Mouse (Mus musculus) brain, embryonic 14.5 days (tissue): ENCODE results near the gene Clca3a1.

Experiments used
- CTCF ChIP-seq: fragments of 200-500 bp; IDR thresholded peaks from 2 replicates; pipeline ENCODE4 v1.5.1; 2012; ENCODE audit warnings: inconsistent platforms, mild to moderate bottlenecking, moderate library complexity, borderline replicate concordance; ENCODE audit not compliant: insufficient read depth, insufficient read length; ENCODE audit errors: extremely low read depth
- POLR2A ChIP-seq: fragments of 200-500 bp; IDR thresholded peaks from 2 replicates; pipeline ENCODE4 v1.6.1; 2012; ENCODE audit warnings: mild to moderate bottlenecking, inconsistent platforms, borderline replicate concordance; ENCODE audit not compliant: poor library complexity, insufficient read depth, insufficient read length, severe bottlenecking; ENCODE audit errors: extremely low read depth

- peak; percentile 52; the same call in 1 of the 2 replicates for TF ChIP-seq CTCF
- no peak for TF ChIP-seq POLR2A
These were observed 23.9 kb downstream of the Clca3a1 start for GRCm38 (mm10) chr3:144736831-144737230.
